Mouse (Mus musculus) liver, postnatal 0 days (tissue): ENCODE measurements at regions not wholly inside any gene's neighbourhood (a gene's known extent, or its start where the extent isn't known, plus 50 kb on each side); places are given as distances from the start of the nearest gene placed in this dataset.

ENCODE experiments used
- ATAC-seq: fragments of 200-750 bp; cut with Nextera tagmentation; 2 replicates; pipeline ENCODE4 v1.8.0; 2017; ENCODE audit warnings: mild to moderate bottlenecking, moderate library complexity
- DNase-seq: peaks from one replicate; pipeline ENCODE4 v3.0.0-alpha.2; 2016
- H3K27ac ChIP-seq: fragments of 300-500 bp; sonication (generic); 2 replicates; pipeline ENCODE4 v1.5.1; 2014; ENCODE audit warnings: antibody characterized with exemption, moderate library complexity, mild to moderate bottlenecking, low read depth
- H3K27me3 ChIP-seq: fragments of 300-500 bp; sonication (generic); 2 replicates; pipeline ENCODE4 v1.6.1; 2014; ENCODE audit warnings: low read length, control low read depth, mixed read lengths; ENCODE audit not compliant: insufficient read depth
- H3K36me3 ChIP-seq: fragments of 300-500 bp; sonication (generic); replicated peaks from 2 replicates; pipeline ENCODE4 v1.6.1; 2014; ENCODE audit warnings: mild to moderate bottlenecking, control low read depth, low read length, moderate library complexity, mixed read lengths; ENCODE audit not compliant: insufficient read depth
- H3K4me1 ChIP-seq: fragments of 300-500 bp; sonication (generic); 2 replicates; pipeline ENCODE4 v1.6.1; 2014; ENCODE audit warnings: antibody characterized with exemption, mild to moderate bottlenecking, control low read depth; ENCODE audit not compliant: insufficient read depth
- H3K4me2 ChIP-seq: fragments of 300-500 bp; sonication (generic); 2 replicates; pipeline ENCODE4 v1.6.1; 2014; ENCODE audit warnings: low read depth, mild to moderate bottlenecking, low read length, moderate library complexity, mixed read lengths
- H3K4me3 ChIP-seq: fragments of 300-500 bp; sonication (generic); 2 replicates; pipeline ENCODE4 v1.5.1; 2014; ENCODE audit warnings: low read depth, low read length
- H3K9ac ChIP-seq: fragments of 300-500 bp; sonication (generic); replicated peaks from 2 replicates; pipeline ENCODE4 v1.6.1; 2014; ENCODE audit warnings: mild to moderate bottlenecking, moderate library complexity
- H3K9me3 ChIP-seq: fragments of 300-500 bp; sonication (generic); 2 replicates; pipeline ENCODE4 v1.6.1; 2016; ENCODE audit warnings: mild to moderate bottlenecking, control low read depth, low read length, mixed read lengths
- CTCF ChIP-seq: sonication (generic); IDR thresholded peaks from 2 replicates; pipeline ENCODE4 v1.5.1; 2016; ENCODE audit warnings: antibody characterized with exemption, low read depth
- EP300 ChIP-seq: IDR thresholded peaks from 2 replicates; pipeline ENCODE4 v1.6.1; 2016; ENCODE audit warnings: antibody characterized with exemption, low read depth, mild to moderate bottlenecking
- WGBS: fragments of 180-500 bp; shearing (Covaris S2); extraction: QIAGEN DNeasy Blood & Tissue Kit; methylation state at CpG from one replicate; pipeline ENCODE4 v1.1.7; 2014; ENCODE audit not compliant: insufficient replicate concordance; 5-methylcytosine and 5-hydroxymethylcytosine counted together

DNA sequence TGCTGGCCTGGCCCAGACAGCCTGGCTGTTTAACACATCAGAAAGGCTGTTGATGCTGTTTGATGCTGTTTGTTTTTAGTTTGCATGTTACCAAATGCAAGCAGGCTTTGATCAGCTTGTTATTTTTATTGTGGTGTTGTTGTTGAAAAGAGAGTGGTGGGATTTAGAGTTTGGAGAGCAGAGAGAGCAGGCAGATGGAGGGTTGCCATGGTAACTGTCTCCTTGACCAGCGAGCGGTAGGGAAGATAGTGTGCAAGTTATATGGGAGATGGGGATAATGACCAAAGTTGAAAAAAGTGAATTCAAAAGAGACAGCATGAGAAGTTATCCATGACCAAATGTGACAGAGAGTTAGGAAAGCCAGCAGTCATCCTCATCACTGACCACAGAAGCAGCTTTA, 83.3 kb downstream of the Cmc2 start:
- H3K27me3 ChIP-seq, result no peaks in the 10 kb centered on the region
- 75% methylated on average over 2 of the region's 2 CpGs for WGBS
- TF ChIP-seq EP300 (no peak), CTCF (no peak)
- H3K27ac ChIP-seq, result no peak overlapping the region
- H3K4me1 ChIP-seq, result no peaks in the 10 kb centered on the region
- no peak for ATAC-seq
- H3K4me3 ChIP-seq, result no peak overlapping the region
- no peaks in the 10 kb centered on the region for H3K9me3 ChIP-seq
- no peak overlapping the region for H3K9ac ChIP-seq
- no peak overlapping the region for H3K4me2 ChIP-seq
- H3K36me3 ChIP-seq, result no peaks in the 10 kb centered on the region
- no peak for DNase-seq

DNA sequence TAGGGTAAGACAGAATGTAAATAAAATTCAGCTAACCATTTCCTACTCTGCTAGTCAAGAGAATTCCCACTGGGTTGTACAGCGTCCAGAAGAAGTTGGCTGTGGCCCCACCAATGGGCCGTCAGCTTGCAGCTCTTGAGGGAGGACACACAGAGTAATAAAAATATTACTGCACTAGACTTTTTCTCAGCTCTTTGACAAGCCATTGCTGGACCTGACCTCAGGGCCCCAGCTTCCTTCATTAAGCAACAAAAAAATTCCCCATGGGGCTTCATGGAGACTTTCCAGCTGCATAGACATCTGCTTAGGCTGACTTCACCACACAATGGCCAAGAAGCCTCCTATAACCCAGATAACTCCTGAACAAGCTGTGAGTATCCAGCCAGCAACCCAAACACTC, 89.1 kb downstream of the Cmc2 start:
- 69% methylated on average over 2 of the region's 2 CpGs for WGBS
- no peak for DNase-seq

DNA sequence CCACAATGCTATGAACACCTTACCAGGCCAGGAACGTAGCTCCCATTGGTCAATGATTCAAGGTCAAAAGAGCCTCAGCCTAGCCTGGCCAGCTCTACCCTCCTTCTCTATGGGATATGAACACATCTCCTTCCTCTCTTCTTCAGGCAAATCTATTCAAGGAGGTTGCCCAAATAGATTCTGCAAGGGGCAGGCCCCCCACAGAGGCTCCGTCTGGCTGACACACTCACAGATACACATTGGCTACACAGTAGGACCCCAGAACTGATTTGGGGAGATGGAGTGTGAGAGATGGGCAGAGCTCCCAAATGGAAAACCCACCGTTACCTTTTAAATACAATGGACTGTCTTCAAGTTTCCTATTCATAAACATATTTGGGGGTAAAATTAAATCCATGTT, 91.6 kb downstream of the Cmc2 start:
- WGBS, result 81% methylated on average over 3 of the region's 3 CpGs
- Histone ChIP-seq H3K9ac (no peak overlapping the region), H3K36me3 (no peaks in the 10 kb centered on the region), H3K9me3 (no peaks in the 10 kb centered on the region), H3K27me3 (no peaks in the 10 kb centered on the region), H3K4me3 (no peak overlapping the region), H3K27ac (no peak overlapping the region), H3K4me1 (no peaks in the 10 kb centered on the region), H3K4me2 (no peak overlapping the region)
- TF ChIP-seq CTCF (no peak), EP300 (no peak)
- DNase-seq, result no peak
- ATAC-seq, result no peak

More for the DNA sequence above, 89.1 kb downstream of the Cmc2 start:
- H3K4me1 ChIP-seq, result no peaks in the 10 kb centered on the region
- no peak overlapping the region for H3K4me3 ChIP-seq
- ATAC-seq, result no peak
- H3K4me2 ChIP-seq, result no peak overlapping the region
- no peak overlapping the region for H3K27ac ChIP-seq
- H3K36me3 ChIP-seq, result no peaks in the 10 kb centered on the region
- no peak overlapping the region for H3K9ac ChIP-seq
- no peaks in the 10 kb centered on the region for H3K9me3 ChIP-seq
- TF ChIP-seq EP300, result no peak
- TF ChIP-seq CTCF, result no peak
- H3K27me3 ChIP-seq, result no peaks in the 10 kb centered on the region

DNA sequence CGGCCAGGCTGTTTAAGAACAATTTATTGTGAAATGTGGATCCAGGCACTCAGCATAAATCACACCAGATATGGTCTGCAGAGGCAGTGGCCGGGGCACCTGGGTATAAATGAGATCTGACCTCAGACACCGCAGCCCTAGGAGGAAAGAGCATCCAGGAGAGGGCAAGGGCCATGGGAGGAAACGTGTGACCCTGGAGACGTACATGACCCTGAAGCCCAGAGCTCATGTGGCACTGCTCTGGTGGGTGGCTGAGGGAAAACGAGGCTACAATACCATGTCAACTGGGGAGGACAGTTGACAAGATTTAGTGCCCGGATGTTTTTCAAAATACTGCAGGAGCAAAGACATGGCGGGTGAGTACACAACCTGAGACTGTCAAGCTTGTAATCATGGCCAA, 93.0 kb downstream of the Cmc2 start:
- no peak overlapping the region for H3K27ac ChIP-seq
- H3K4me2 ChIP-seq, result no peak overlapping the region
- DNase-seq (no peak), ATAC-seq (no peak)
- no peaks in the 10 kb centered on the region for H3K4me1 ChIP-seq
- no peak overlapping the region for H3K4me3 ChIP-seq
- no peak for TF ChIP-seq EP300
- TF ChIP-seq CTCF, result no peak
- no peaks in the 10 kb centered on the region for H3K27me3 ChIP-seq
- WGBS, result 73% methylated on average over 8 of the region's 8 CpGs
- H3K9ac ChIP-seq, result no peak overlapping the region
- 0 out of 2 replicates have a peak, but pooled peaks cover 3% of the 10 kb centered on the region for H3K9me3 ChIP-seq
- no peaks in the 10 kb centered on the region for H3K36me3 ChIP-seq

DNA sequence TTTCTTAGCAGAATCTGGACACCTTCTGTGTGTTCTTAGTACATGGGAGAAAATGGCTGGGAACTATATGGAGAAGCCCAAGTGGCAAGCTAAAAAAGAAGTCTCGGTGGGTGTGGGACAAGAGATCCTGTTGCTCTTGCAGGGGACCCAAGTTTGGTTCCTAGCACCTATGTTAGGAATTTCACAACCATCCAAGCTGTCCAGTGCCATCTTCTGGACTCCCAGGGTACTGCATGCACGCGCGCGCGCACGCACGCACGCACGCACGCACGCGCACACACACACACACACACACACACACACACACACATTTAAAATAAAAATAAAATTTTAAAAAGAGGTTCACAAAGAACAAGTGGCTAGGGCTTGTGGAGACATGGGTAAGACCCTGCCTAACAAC, 94.1 kb downstream of the Cmc2 start:
- Histone ChIP-seq H3K4me2 (no peak overlapping the region), H3K27me3 (no peaks in the 10 kb centered on the region), H3K9me3 (0 out of 2 replicates have a peak, but pooled peaks cover 3% of the 10 kb centered on the region), H3K4me3 (no peak overlapping the region), H3K27ac (no peak overlapping the region), H3K4me1 (no peaks in the 10 kb centered on the region), H3K36me3 (no peaks in the 10 kb centered on the region), H3K9ac (no peak overlapping the region)
- WGBS, result 93% methylated on average over 13 of the region's 13 CpGs
- TF ChIP-seq EP300 (no peak), CTCF (no peak)
- ATAC-seq (no peak), DNase-seq (no peak)

DNA sequence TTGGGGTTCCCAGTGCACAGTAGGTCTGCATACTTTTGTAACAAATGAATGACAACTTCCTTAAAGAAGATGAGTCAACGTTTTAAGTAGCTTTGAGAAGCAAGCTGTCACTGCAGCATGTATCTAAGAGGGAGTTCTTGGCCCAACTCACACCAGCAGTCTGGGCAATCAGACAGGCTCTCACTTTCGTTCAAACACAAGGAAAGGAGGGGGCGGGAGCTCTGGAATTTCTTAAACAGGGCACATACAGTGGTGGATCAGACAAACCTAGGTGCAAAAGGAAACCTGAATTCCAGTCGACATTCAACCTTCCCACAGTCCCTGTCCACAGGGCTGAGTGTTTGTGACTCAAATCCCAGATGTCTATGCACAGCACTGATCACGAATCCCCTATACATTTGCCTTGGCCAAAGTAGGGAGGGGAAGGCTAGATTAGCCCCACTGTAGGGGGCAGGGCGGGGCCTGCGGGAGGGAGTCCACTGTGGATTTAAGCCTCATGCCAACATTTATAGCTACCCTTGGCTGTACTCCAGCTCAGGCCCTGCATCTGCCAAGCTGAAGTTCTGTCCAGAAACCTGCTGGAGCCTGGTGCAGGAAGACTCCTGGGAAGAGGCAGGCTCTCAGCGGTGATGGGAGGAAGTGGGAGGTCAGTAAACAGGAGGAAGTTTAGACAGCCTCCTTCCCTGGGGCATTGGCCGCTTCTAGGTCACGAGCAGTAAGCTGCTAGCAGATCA, 81.5 kb upstream of the Cdyl2 start:
- Histone ChIP-seq H3K27me3 (no peaks in the 10 kb centered on the region), H3K4me3 (no peak overlapping the region), H3K27ac (no peak overlapping the region), H3K9me3 (no peaks in the 10 kb centered on the region), H3K4me2 (no peak overlapping the region), H3K4me1 (no peaks in the 10 kb centered on the region), H3K36me3 (no peaks in the 10 kb centered on the region), H3K9ac (no peak overlapping the region)
- no peak for TF ChIP-seq CTCF
- TF ChIP-seq EP300, result no peak
- 36% methylated on average over 10 of the region's 10 CpGs for WGBS
- DNase-seq (no peak), ATAC-seq (no peak)
